Mouse (Mus musculus) cerebral cortex, adult 2 months (tissue): Measurements from ENCODE around the gene Wrb.

Experiments
- WGBS: fragments of 180-500 bp; shearing (Covaris S2); methylation state at CpG from one replicate; pipeline ENCODE4 v1.1.7; 2018; 5-methylcytosine and 5-hydroxymethylcytosine counted together

The Wrb gene

GRCm38 (mm10) chr16:96159091-96159731 lies 14.0 kb downstream of the Wrb start:
- 16% methylated on average over 67 of the region's 67 CpGs for WGBS

- WGBS, result 91% methylated on average over 20 of the region's 20 CpGs
These were observed 14.7 kb downstream of the Wrb start for GRCm38 (mm10) chr16:96159794-96160346.

DNA sequence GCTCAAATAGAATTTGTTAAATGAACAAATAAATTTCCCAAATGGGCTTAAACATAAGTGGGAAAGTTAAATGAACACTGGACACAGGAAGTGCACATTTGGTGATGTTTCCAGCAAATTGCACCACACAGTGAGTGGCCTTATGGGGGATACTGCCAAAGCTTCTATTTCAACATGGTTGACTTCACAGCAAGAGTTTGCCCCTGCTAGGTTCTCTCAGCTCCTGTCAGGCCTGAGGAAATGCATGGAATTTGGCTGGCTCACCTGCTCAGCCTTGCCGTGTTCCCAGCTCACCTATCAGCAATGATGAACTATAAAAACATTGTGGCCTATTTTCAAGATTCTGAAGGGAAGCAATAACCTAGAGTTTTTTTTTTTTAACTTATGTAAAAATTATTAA lies 15.7 kb downstream of the Wrb start:
- 88% methylated on average over 1 of the region's 1 CpGs for WGBS

DNA sequence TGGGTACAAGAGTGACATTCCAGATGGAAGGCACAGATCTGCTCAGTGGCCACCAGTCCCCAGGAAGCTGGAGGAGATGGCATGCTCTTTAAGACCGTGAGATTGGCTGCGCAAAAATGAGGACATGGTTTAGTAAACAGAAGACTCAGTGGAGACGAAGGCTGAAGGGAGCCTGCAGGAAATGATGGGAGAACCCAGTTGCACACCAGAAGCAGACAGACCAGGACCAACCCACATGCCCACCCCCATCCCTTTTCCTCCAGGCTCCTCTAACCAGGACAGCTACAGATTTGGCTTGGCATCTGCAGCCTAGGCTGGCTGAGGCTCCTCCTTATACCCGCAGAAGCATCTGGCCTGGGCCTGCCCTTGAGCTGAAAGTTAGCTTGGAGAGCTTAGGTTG lies 16.1 kb downstream of the Wrb start:
- WGBS, result 78% methylated on average over 4 of the region's 4 CpGs

DNA sequence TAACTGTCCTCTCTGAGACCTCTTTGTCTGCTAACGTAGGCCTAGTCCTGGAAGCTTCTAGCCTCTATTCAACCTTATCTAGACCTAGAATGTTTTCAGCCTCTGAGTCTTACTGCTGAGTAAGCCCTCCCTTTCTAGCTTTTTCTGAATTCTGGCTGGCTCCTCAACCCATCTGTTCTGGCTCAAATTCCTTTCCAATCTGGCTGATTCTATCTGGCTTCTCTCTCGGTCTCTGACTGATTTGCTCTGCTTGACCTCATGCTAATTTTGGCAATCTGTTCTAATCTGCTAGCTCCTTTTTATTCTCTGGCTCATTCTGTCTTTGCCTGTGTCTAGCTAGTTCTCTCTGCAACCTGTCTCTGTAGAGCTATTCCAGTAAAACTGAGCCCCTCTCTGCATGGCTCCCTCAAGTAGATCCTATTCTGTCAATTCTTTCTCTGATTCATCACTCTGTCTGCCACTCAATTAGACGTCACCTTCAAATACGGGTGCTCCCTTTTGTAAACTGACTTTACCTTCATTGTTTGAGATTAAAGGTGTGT lies 20.6 kb downstream of the Wrb start:
- 60% methylated on average over 4 of the region's 4 CpGs for WGBS

- 96% methylated on average over 4 of the region's 4 CpGs for WGBS
These were observed 23.6 kb downstream of the Wrb start for GRCm38 (mm10) chr16:96168837-96169236.

DNA sequence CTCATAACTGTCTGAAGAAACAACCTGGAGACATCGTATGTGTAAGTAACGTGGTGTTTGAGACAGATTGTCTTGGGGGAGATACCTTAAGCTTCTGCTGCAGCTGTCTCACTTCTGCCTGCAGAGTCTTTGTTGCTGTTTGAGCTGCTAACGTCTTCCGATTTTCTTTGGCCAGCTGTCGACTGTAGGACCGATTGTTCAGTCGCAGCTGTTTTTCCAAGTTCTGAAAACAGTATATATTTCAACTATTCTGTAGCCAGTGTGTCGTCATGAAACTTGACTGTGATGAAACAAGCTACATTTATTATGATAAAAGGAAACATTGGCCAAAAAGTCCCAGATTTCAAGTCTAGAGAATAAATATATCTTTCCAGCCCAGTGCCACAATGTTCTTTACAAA lies 28.4 kb downstream of the Wrb start:
- 72% methylated on average over 8 of the region's 8 CpGs for WGBS

DNA sequence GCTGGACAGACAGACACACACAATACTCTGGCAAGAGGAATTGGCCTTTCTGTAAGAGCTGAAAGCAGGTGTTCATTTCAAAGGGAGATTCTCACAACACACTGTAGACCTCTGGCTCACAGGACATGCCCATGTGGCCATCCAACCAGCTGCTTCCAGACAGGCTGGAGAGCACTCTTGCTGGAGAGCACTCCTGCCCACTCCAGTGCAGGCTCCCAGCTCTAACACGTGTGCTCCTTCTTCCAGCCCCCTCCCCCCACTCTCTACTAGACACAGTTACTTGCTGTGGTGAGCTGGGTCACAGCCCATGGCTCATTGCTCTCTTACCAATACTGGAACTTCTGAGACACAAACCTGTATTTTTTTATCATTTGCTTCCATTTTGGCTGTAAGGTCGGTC lies 30.2 kb downstream of the Wrb start:
- 59% methylated on average over 2 of the region's 2 CpGs for WGBS

GRCm38 (mm10) chr16:96187619-96188018 lies 42.4 kb downstream of the Wrb start:
- 85% methylated on average over 5 of the region's 5 CpGs for WGBS

DNA sequence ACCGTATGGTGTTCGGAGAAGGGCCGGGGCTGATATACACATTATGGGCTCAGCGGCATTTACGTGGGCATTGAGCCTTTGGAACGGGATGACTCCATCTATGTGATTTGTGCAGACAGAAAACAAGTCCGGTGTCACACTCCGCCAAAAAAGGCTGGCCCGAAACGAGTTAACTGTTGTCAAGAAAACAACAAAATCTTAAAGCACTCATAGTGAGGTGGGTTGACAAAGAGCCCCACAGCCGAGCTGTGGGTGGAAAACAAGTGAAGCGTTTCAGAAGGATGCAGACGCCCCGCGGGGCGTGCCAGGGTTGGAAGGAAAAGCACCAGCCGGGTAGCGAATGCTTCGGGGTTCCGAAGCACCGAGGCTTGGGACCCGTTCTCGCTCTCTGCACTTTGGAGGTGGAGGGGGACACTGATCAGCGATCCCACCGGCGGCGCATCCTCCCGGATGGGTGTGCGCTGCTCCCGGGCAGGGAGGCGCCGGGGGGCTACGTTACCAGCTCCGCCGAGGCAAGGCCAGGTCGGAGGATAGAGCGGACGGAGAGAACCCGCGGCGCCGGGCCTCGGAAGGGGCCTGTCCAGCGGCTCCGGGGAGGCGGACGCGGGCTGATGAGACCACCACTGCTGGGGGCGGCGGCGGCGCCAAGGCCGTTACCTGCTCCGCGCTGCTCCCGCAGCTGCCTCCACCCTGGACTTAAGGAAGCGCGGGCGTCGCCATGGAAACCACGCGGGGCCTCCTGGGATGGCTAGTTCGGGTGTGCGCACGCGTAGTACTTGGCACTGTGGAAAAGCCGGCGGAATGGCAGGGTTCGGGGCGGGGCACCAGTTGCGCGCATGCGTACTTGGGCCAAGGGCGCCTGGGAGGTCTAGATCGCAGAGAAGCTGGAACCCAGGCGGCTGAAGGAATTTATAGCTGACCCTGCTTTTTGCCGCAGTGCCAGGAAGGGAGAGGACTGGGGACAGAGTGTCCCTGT lies 46.6 kb downstream of the Wrb start, which contains the start of gene Lca5l:
Gene Lca5l, minus strand, starts transcription at position 741 of the 976 bp plus-strand sequence.
- WGBS, result under 1% methylated on average over 77 of the region's 77 CpGs

GRCm38 (mm10) chr16:96199913-96200701 lies 54.9 kb downstream of the Wrb start, which contains the start of gene Sh3bgr:
Gene Sh3bgr, plus strand, starts transcription at chr16:96200450.
- 20% methylated on average over 20 of the region's 20 CpGs for WGBS

DNA sequence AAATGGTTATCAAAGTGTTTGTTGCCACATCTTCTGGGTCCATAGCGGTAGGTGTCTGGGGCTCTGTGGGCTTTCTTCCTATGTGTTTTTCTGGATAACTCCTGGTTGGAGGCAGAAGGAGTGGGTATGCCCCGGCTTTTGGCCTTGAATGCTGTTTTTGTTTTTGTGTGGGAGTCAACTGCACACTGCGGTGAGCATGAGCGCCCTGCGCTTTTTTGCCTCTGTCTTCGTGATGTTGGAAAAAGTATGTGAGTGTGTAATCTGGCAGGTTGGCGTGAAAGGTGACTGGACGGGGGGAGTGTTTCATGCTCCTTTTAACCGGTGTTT lies 55.5 kb downstream of the Wrb start:
- WGBS, result 42% methylated on average over 9 of the region's 9 CpGs

GRCm38 (mm10) chr16:96201485-96202232 lies 56.5 kb downstream of the Wrb start:
- WGBS, result 93% methylated on average over 11 of the region's 11 CpGs
